ENCODE assay signal across 7 mouse cellular contexts in the genomic region with DNA sequence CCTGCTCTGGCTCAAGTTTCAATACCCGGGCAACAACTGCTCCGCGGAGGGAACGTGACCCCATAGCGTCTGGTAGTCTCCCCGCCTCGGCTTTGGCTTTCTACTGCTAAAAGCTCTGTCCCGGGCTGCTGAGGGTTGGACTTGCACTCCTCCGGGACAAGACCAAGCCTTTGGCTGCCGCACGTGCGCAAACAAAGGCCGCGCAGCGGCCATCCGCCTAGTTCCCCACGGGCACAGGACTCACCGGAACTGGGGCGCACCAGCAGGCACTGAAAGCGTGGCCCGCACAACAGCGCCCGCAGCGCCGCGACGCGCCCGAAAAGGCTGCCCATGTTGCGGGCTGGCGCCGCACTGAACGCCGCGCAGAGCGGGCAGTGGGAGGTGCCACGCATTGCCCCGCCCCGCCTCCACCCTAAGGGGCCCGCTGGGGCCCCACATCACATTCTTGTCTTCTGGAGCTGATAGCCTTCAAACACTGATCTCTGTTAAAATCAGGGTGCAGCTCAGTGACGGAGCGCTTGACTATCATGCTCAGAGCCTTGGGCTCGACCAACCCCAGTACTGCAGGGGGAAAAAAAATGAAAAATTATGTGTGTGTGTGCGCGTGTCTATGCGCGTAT. TPM values are rescaled to one million over a fixed set of nuclear protein-coding genes. Genes with fewer than 3 reads are reported as not detected.
DNase-seq lines count a peak whose midpoint lies in the region; ATAC-seq lines count a peak whose summit lies in the region.

TSS of gene Nme4 (minus strand) at position 482 of the 620 bp plus-strand sequence.

- 0 out of 2 replicates have a peak, but pooled peaks cover 3% of the 10 kb centered on the region for H3K4me1 ChIP-seq in forebrain, embryonic 16.5 days (replicated peaks; ENCODE audit: control insufficient read depth, insufficient read depth, low read length)
- no peaks in the 10 kb centered on the region; the same call in 1 of the 2 replicates for H3K4me1 ChIP-seq in hindbrain, embryonic 16.5 days (ENCODE audit: control insufficient read depth, insufficient read depth, low read depth, low read length)

- peak within 1 kb of the TSS; percentile 72 for H3K4me2 ChIP-seq in forebrain, embryonic 16.5 days (ENCODE audit: low read length)
- peak within 1 kb of the TSS; percentile 95 for H3K4me2 ChIP-seq in hindbrain, embryonic 16.5 days (ENCODE audit: low read length)

- peak within 1 kb of the TSS; percentile 26; the same call in 1 of the 2 replicates for H3K27ac ChIP-seq in forebrain, embryonic 16.5 days (ENCODE audit: low read length)
- H3K27ac ChIP-seq in hindbrain, embryonic 16.5 days (ENCODE audit: low read depth, low read length): peak within 1 kb of the TSS; percentile 48; the same call in 1 of the 2 replicates

- peak within 1 kb of the TSS; percentile 60 for H3K4me3 ChIP-seq in forebrain, embryonic 16.5 days (replicated peaks; ENCODE audit: low read length)
- peak within 1 kb of the TSS; percentile 63 for H3K4me3 ChIP-seq in hindbrain, embryonic 16.5 days (ENCODE audit: low read length)

- H3K9me3 ChIP-seq in forebrain, embryonic 16.5 days (ENCODE audit: control insufficient read depth, low read length): no peaks in the 10 kb centered on the region
- H3K9me3 ChIP-seq in hindbrain, embryonic 16.5 days (ENCODE audit: control insufficient read depth, low read length): no peaks in the 10 kb centered on the region

- no peaks in the 10 kb centered on the region for H3K27me3 ChIP-seq in forebrain, embryonic 16.5 days (replicated peaks; ENCODE audit: control insufficient read depth, insufficient read depth, low read length)
- H3K27me3 ChIP-seq in hindbrain, embryonic 16.5 days (replicated peaks; ENCODE audit: control insufficient read depth, insufficient read depth, low read length): no peaks in the 10 kb centered on the region

- intact Hi-C loops in left cerebral cortex, postnatal 14 days (cut with DNase I): no loop called here

- 2% methylated on average over 47 of the region's 47 CpGs for WGBS in forebrain, embryonic 16.5 days
- 2% methylated on average over 47 of the region's 47 CpGs for WGBS in hindbrain, embryonic 16.5 days

- peak within 1 kb of the TSS; percentile 79 for H3K9ac ChIP-seq in forebrain, embryonic 16.5 days (replicated peaks; ENCODE audit: low read depth, low read length)
- peak within 1 kb of the TSS; percentile 84 for H3K9ac ChIP-seq in hindbrain, embryonic 16.5 days (ENCODE audit: low read depth, low read length)

- peak; percentile 64 to 84 for DNase-seq in adrenal gland, adult (ENCODE audit: inconsistent age in 2 of 2, low spot score in 1 of 2)
- DNase-seq in cerebellum, adult 18-20 months: peak; percentile 77 to 83
- DNase-seq in left cerebral cortex, postnatal 14 days (ENCODE audit: low spot score in 2 of 2): peak; percentile 34 to 65
- DNase-seq in right cerebral cortex, postnatal 4 days: peak; percentile 65

- ATAC-seq in forebrain, embryonic 16.5 days: peak; percentile 76
- peak; percentile 73 for ATAC-seq in hindbrain, embryonic 16.5 days
- ATAC-seq in megakaryocyte-erythroid progenitor cell, adult 5-6 weeks (replicated peaks; ENCODE audit: low FRiP score, low TSS enrichment, poor library complexity, severe bottlenecking): peak; percentile 89

- H3K36me3 ChIP-seq in forebrain, embryonic 16.5 days (ENCODE audit: control insufficient read depth, insufficient read depth): no peaks in the 10 kb centered on the region
- no peaks in the 10 kb centered on the region for H3K36me3 ChIP-seq in hindbrain, embryonic 16.5 days (ENCODE audit: control insufficient read depth, insufficient read depth, low read length)

RNA-seq across cellular contexts. Expression of gene Nme4, which starts in this region (rescaled TPM):
- polyA plus RNA-seq in forebrain, embryonic 16.5 days (2015; fragmentation: Nextera tagmentation; extraction: Ambion mirVana): 27.4 and 35.3 TPM in 2 replicates
- 22.9 and 23.2 TPM in 2 replicates for polyA plus RNA-seq in hindbrain, embryonic 16.5 days (2015; fragmentation: Nextera tagmentation; extraction: Ambion mirVana)
- 1 to 10 TPM; 2.6 to 3.4 TPM for total RNA-seq in left cerebral cortex, postnatal 14 days (2021)
- 103 and 104 TPM in 2 replicates for total RNA-seq in megakaryocyte-erythroid progenitor cell, adult 5-6 weeks (2014; fragmentation: Nextera tagmentation)
- total RNA-seq in megakaryocyte-erythroid progenitor cell, adult 5-6 weeks (2017): 70.5 and 80.3 TPM in 2 replicates

Comparison
In these comparisons a context has a peak if more than half of its experiments do, and no peak if none do; other contexts are left out.
1. Peak in every context shown above with its lines: DNase-seq, ATAC-seq, H3K4me3 ChIP-seq and H3K27ac ChIP-seq.
2. RNA of gene Nme4 (total RNA-seq): 70.5 to 104 TPM in megakaryocyte-erythroid progenitor cell, adult 5-6 weeks; 2.6 to 3.4 TPM in left cerebral cortex, postnatal 14 days; every median in the first group is over 10 times any median in the second.